Mouse (Mus musculus) spleen, adult 2 months (tissue): ENCODE data around the gene Nav2. TPM values are rescaled to one million over a fixed set of nuclear protein-coding genes. Genes with fewer than 3 reads are reported as not detected.

Experiments used
- DNase-seq, 2 experiments: peaks; one replicate each; pipeline versions ENCODE4 v3.0.0 to v3.0.0-alpha.2; 2012 to 2021; ENCODE audit warnings: low spot score in 2 of 2, low read depth in 1 of 2
- H3K27ac ChIP-seq: fragments of 200-500 bp; 2 replicates; pipeline ENCODE4 v1.5.1; 2012; ENCODE audit warnings: low read length, inconsistent platforms; ENCODE audit not compliant: insufficient read depth
- H3K27me3 ChIP-seq: fragments of 200-500 bp; 2 replicates; pipeline ENCODE4 v1.6.1; 2012; ENCODE audit warnings: mild to moderate bottlenecking, moderate library complexity, low read length, inconsistent platforms; ENCODE audit not compliant: control insufficient read depth, insufficient read depth
- H3K36me3 ChIP-seq: fragments of 200-500 bp; 2 replicates; pipeline ENCODE4 v1.6.1; 2012; ENCODE audit warnings: mild to moderate bottlenecking, low read length, inconsistent platforms; ENCODE audit not compliant: control insufficient read depth, insufficient read depth
- H3K4me1 ChIP-seq: fragments of 200-500 bp; 2 replicates; pipeline ENCODE4 v1.6.1; 2011; ENCODE audit warnings: inconsistent platforms; ENCODE audit not compliant: control insufficient read depth, insufficient read depth, insufficient read length
- H3K4me3 ChIP-seq: fragments of 200-500 bp; 2 replicates; pipeline ENCODE4 v1.5.1; 2011; ENCODE audit warnings: mild to moderate bottlenecking, inconsistent platforms; ENCODE audit not compliant: insufficient read depth, insufficient read length; ENCODE audit errors: extremely low read depth
- CTCF ChIP-seq: fragments of 200-500 bp; IDR thresholded peaks from 2 replicates; pipeline ENCODE4 v1.5.1; 2011; ENCODE audit warnings: mild to moderate bottlenecking, inconsistent platforms; ENCODE audit not compliant: insufficient read depth, insufficient read length, insufficient replicate concordance; ENCODE audit errors: extremely low read depth
- POLR2A ChIP-seq: fragments of 200-500 bp; IDR thresholded peaks from 2 replicates; pipeline ENCODE4 v1.6.1; 2011; ENCODE audit warnings: low read depth, low read length, inconsistent platforms
- WGBS: fragments of 180-500 bp; shearing (Covaris S2); methylation state at CpG from one replicate; pipeline ENCODE4 v1.1.7; 2018; 5-methylcytosine and 5-hydroxymethylcytosine counted together
- polyA plus RNA-seq: library from polyadenylated mRNA; depleted of rRNA; stranded (reverse); fragments of >200 nt; gene quantifications from 2 replicates; pipeline ENCODE4 v1.2.3, GENCODE M21; 2012

The Nav2 gene
- polyA plus RNA-seq, 1 experiment, result 3.5 TPM

DNA sequence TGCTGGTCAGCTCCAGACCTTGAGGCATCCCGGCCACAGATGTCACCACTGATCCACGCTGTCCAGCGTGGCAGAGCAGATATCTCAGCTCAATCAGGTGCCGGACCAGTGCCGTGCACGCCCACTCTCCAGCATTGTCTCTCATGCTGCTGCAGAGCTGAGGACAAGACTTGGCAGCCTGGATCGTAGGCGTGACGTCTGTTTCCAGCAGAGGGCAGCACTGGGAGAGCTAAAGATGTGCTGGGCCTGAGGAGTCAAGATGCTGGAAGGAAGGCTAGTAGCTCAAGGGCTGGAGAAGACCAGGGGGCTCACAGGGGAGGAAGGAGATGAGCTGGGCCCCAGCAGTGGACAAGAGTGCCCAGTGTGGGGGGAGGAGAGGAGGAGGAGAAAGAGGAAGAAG is 341.5 kb downstream of the Nav2 start:
- Histone ChIP-seq H3K27ac (no peak overlapping the region), H3K4me1 (peaks cover 13% of the 10 kb centered on the region), H3K27me3 (peaks cover 3% of the 10 kb centered on the region; the same call in 1 of the 2 replicates), H3K4me3 (no peak overlapping the region), H3K36me3 (no peaks in the 10 kb centered on the region)
- peak; percentile 21 to 55 for DNase-seq
- WGBS, result 17% methylated on average over 9 of the region's 9 CpGs
- TF ChIP-seq POLR2A (no peak), CTCF (peak; percentile 57; the same call in 1 of the 2 replicates)

DNA sequence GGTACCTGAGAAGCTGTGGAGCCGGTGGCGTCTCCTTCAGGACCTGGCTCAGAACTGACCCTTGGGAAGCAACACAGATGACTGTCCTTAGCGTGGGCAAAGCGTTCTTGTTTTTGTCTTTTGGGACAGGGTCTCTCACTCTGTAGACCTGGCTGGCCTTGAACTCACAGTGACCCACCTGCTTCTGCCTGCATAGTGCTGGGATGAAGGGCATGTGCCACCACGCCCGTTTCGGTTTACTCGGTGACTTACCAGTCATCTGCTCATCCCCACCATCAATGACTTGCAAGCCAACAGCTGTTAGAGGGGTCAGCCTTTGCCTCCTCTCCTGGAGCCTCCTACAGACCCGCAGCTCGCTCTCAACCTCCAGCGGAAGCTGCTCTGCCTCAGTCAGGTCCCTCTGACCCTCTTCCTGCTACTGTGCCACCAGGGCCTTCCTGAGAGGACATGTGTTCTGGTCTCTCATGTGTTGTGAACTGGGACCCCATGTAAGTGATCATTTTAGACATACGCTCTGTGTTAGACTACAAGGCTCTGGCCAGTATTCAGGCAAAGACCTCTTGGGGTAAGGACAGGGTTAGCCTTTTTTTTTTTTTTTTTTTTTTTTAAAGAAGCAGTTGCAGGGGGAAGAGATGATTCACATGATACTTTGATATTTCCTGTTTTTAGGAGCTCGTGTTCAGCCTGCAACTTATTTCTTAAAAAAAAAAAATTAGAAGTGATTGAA is 342.2 kb downstream of the Nav2 start:
- no peak for TF ChIP-seq POLR2A
- TF ChIP-seq CTCF, result no peak
- peaks cover 13% of the 10 kb centered on the region for H3K4me1 ChIP-seq
- 74% methylated on average over 13 of the region's 13 CpGs for WGBS
- H3K4me3 ChIP-seq, result no peak overlapping the region
- H3K36me3 ChIP-seq, result no peaks in the 10 kb centered on the region
- H3K27ac ChIP-seq, result no peak overlapping the region
- peaks cover 3% of the 10 kb centered on the region; the same call in 1 of the 2 replicates for H3K27me3 ChIP-seq
- no peak for DNase-seq

DNA sequence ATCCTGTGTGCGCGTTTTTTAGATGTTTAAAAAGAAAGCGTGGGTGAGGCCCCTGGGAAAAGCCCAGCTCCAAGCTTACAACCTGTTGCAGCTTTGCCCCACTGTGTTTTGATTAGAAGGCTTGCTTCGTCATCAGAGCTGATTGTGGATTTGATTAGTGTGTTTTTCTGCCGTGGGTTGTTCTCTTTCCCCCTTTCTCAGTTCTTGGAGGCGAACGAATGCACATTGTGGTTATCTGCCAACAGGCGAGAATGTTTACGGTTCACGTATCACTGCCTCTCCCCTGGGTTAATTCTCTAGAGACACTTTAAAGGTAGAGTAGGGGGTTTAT is 342.8 kb downstream of the Nav2 start:
- TF ChIP-seq POLR2A, result no peak
- no peak for TF ChIP-seq CTCF
- DNase-seq, result no peak
- H3K36me3 ChIP-seq, result no peaks in the 10 kb centered on the region
- H3K4me1 ChIP-seq, result peaks cover 8% of the 10 kb centered on the region; the same call in 1 of the 2 replicates
- no peak overlapping the region for H3K27ac ChIP-seq
- no peak overlapping the region for H3K4me3 ChIP-seq
- peaks cover 3% of the 10 kb centered on the region; the same call in 1 of the 2 replicates for H3K27me3 ChIP-seq
- 25% methylated on average over 10 of the region's 10 CpGs for WGBS

DNA sequence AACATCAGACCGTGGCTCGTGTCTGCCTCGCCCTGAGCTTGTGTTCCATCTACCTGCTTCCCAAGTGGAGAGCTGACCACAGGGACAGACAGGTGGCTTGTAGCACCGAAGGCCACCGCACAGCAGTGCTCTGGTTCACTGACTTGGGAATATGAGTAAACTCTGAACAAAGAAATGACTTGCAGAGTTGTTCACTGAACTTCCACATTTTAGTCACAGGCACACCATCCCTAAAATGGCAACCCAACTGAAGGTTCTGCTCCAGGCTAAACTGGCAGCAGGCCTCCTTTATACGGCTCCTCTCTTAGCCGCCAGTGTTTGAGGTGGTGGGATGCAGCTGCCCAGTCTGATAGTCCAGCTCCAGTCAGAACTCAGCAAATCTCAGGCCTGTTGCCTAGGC is 343.9 kb downstream of the Nav2 start:
- 78% methylated on average over 7 of the region's 7 CpGs for WGBS
- no peaks in the 10 kb centered on the region for H3K27me3 ChIP-seq

DNA sequence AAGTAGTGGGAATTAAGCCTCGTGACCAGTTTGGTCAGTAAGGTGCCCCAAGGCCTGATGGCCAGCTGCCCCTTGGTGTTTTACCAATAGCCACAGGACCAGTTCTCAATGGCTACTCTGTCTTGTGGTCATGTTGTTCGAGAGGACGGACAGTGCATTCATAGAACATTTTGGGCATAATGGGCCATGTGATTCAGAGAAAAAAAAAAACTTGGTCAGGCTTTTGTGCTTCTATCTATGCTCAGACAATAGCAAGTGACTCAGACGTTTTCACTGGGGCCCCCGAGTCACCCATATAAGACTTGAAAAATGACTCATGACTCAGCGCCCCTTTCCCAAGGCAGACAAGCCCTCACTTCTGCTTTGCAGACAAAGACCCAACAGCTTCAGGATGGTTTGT is 344.4 kb downstream of the Nav2 start:
- H3K4me1 ChIP-seq, result peaks cover 8% of the 10 kb centered on the region; the same call in 1 of the 2 replicates
- no peaks in the 10 kb centered on the region for H3K36me3 ChIP-seq
- TF ChIP-seq CTCF, result no peak
- H3K27me3 ChIP-seq, result no peaks in the 10 kb centered on the region
- H3K4me3 ChIP-seq, result no peak overlapping the region
- 59% methylated on average over 6 of the region's 6 CpGs for WGBS
- no peak overlapping the region for H3K27ac ChIP-seq
- no peak for DNase-seq

More for the DNA sequence above, 343.9 kb downstream of the Nav2 start:
- H3K4me1 ChIP-seq, result peaks cover 8% of the 10 kb centered on the region; the same call in 1 of the 2 replicates
- TF ChIP-seq CTCF, result no peak
- TF ChIP-seq POLR2A, result no peak
- no peak overlapping the region for H3K4me3 ChIP-seq
- no peak for DNase-seq
- H3K27ac ChIP-seq, result no peak overlapping the region
- H3K36me3 ChIP-seq, result no peaks in the 10 kb centered on the region

DNA sequence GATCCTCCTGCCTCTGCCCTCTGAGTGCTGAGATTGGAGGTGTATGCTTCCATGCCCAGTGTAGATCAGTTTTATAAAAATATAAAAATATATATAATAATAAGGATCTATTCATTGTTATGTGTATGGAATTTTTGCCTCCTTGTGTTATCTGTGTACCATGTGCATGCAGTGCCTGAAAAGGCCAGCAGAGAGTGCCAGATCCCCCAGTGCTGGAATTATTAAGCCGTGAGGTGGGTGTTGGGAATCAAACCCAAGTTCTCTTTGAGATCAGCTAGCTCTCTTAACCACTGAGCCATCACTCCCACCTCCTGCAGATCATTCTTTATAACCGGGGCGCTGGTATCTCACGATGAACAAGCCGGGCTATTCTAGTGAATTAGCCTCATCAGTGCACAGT is 346.5 kb downstream of the Nav2 start:
- WGBS, result 91% methylated on average over 5 of the region's 5 CpGs

DNA sequence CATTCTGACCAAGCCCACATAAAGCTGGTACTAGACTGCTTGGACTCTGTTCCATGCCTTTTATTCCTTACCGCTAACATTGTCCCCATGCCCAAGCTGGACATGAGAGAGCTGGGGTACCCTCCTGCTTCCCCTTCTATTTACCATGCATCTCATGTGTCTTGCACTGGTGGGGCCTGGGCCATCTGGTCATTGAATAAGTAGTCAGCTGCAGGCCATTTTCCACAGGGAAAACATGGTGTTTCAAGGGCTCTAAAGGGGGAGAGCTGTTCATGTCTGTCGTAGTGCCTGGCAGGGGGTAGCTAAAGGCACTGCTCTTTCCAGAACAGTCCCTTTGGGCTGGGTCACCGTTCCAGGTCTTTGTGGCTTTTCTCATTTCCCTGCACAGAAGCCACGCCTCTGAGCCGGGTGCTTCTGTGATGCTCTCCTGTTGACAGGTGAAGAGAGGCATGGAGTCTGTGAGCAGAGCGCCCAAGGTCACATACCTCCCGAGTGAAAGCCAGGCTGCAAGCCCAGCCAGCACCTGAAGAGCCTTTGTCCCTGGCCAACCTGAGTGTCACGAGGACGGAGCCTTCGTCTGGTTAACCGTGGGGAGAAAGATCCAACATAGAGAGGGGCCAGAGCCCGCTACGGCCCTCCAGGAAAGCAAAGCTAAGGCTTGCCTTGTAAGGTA is 348.9 kb downstream of the Nav2 start:
- no peak for TF ChIP-seq CTCF
- TF ChIP-seq POLR2A, result no peak
- Histone ChIP-seq H3K27me3 (no peaks in the 10 kb centered on the region), H3K36me3 (no peaks in the 10 kb centered on the region), H3K4me1 (no peaks in the 10 kb centered on the region), H3K4me3 (no peak overlapping the region), H3K27ac (no peak overlapping the region)
- no peak for DNase-seq
- WGBS, result 84% methylated on average over 13 of the region's 13 CpGs

More for the DNA sequence above, 346.5 kb downstream of the Nav2 start:
- no peaks in the 10 kb centered on the region for H3K36me3 ChIP-seq
- no peaks in the 10 kb centered on the region for H3K27me3 ChIP-seq
- peaks cover 8% of the 10 kb centered on the region; the same call in 1 of the 2 replicates for H3K4me1 ChIP-seq
- no peak overlapping the region for H3K4me3 ChIP-seq
- no peak for DNase-seq
- TF ChIP-seq CTCF (no peak), POLR2A (no peak)
- H3K27ac ChIP-seq, result no peak overlapping the region
